Mouse (Mus musculus) limb, embryonic 12.5 days (tissue): ENCODE results near the gene Cep72. TPM values are rescaled to one million over a fixed set of nuclear protein-coding genes. Genes with fewer than 3 reads are reported as not detected.

Experiments
- polyA plus RNA-seq: library from polyadenylated mRNA; unstranded; fragments of >200 nt; fragmentation: Nextera tagmentation; extraction: Ambion mirVana; gene quantifications from 2 replicates; pipeline ENCODE4 v1.2.1, GENCODE M21; 2016

Cep72 gene
- polyA plus RNA-seq, 1 experiment from 2014 or later: 20.9 TPM

Other genes starting within 250 kb of the Cep72 start
- 57.5 and 61.6 TPM in 2 replicates for gene Nkd2, start 214.7 kb downstream of the Cep72 start, polyA plus RNA-seq
- gene Trip13, start 124.5 kb downstream of the Cep72 start, polyA plus RNA-seq: 49.5 and 57.6 TPM in 2 replicates
- gene Brd9, start 124.5 kb downstream of the Cep72 start, polyA plus RNA-seq: 59.7 and 66.7 TPM in 2 replicates
- gene Zdhhc11, start 98.4 kb downstream of the Cep72 start, polyA plus RNA-seq: not detected in 2 replicates
- 0.53 and 0.58 TPM in 2 replicates for gene Tppp, start 52.9 kb downstream of the Cep72 start, polyA plus RNA-seq
- not detected in 2 replicates for gene Slc9a3, start 59.2 kb upstream of the Cep72 start, polyA plus RNA-seq
- 64.7 and 73.2 TPM in 2 replicates for gene Exoc3, start 146.4 kb upstream of the Cep72 start, polyA plus RNA-seq
- gene Ahrr, start 230.0 kb upstream of the Cep72 start, polyA plus RNA-seq: 1.3 and 1.6 TPM in 2 replicates